Mouse (Mus musculus) kidney, embryonic 16.5 days (tissue): Measurements from ENCODE around the gene Bloc1s6. TPM values are rescaled to one million over a fixed set of nuclear protein-coding genes. Genes with fewer than 3 reads are reported as not detected.

Source experiments
- ATAC-seq: fragments of 200-750 bp; cut with Nextera tagmentation; 2 replicates; pipeline ENCODE4 v1.8.0; 2017; ENCODE audit warnings: moderate TSS enrichment; ENCODE audit not compliant: low FRiP score, low TSS enrichment
- H3K27ac ChIP-seq: fragments of 300-500 bp; sonication (generic); 2 replicates; pipeline ENCODE4 v1.5.1; 2014; ENCODE audit warnings: low read length
- H3K27me3 ChIP-seq: fragments of 300-500 bp; sonication (generic); 2 replicates; pipeline ENCODE4 v1.6.1; 2014; ENCODE audit warnings: low read length, control low read depth, mixed read lengths; ENCODE audit not compliant: insufficient read depth
- H3K36me3 ChIP-seq: fragments of 300-500 bp; sonication (generic); 2 replicates; pipeline ENCODE4 v1.6.1; 2014; ENCODE audit warnings: low read length, control low read depth, mixed read lengths; ENCODE audit not compliant: insufficient read depth
- H3K4me1 ChIP-seq: fragments of 300-500 bp; sonication (generic); 2 replicates; pipeline ENCODE4 v1.6.1; 2014; ENCODE audit warnings: low read length, control low read depth, mixed read lengths; ENCODE audit not compliant: insufficient read depth
- H3K4me2 ChIP-seq: fragments of 300-500 bp; sonication (generic); replicated peaks from 2 replicates; pipeline ENCODE4 v1.6.1; 2014; ENCODE audit warnings: low read depth, low read length
- H3K4me3 ChIP-seq: fragments of 300-500 bp; sonication (generic); 2 replicates; pipeline ENCODE4 v1.5.1; 2014; ENCODE audit warnings: mild to moderate bottlenecking, low read length
- H3K9ac ChIP-seq: fragments of 300-500 bp; sonication (generic); replicated peaks from 2 replicates; pipeline ENCODE4 v1.6.1; 2014; ENCODE audit warnings: low read length
- H3K9me3 ChIP-seq: fragments of 300-500 bp; sonication (generic); 2 replicates; pipeline ENCODE4 v1.6.1; 2016; ENCODE audit warnings: low read length, control low read depth
- WGBS: fragments of 180-500 bp; shearing (Covaris S2); extraction: QIAGEN DNeasy Blood & Tissue Kit; methylation state at CpG from one replicate; pipeline ENCODE4 v1.1.7; 2014; 5-methylcytosine and 5-hydroxymethylcytosine counted together
- polyA plus RNA-seq: library from polyadenylated mRNA; unstranded; fragments of >200 nt; fragmentation: Nextera tagmentation; extraction: Ambion mirVana; gene quantifications from 2 replicates; pipeline ENCODE4 v1.2.1, GENCODE M21; 2015

Gene Bloc1s6
- polyA plus RNA-seq, 1 experiment from 2014 or later, result 59.4 TPM

GRCm38 (mm10) chr2:122712848-122713247 lies 25.5 kb upstream of the Bloc1s6 start:
- Histone ChIP-seq H3K4me2 (no peak overlapping the region), H3K9me3 (no peaks in the 10 kb centered on the region), H3K27me3 (no peaks in the 10 kb centered on the region), H3K9ac (no peak overlapping the region), H3K4me3 (no peak overlapping the region), H3K27ac (no peak overlapping the region), H3K4me1 (no peaks in the 10 kb centered on the region), H3K36me3 (no peaks in the 10 kb centered on the region)
- no peak for ATAC-seq
- 82% methylated on average over 2 of the region's 2 CpGs for WGBS

DNA sequence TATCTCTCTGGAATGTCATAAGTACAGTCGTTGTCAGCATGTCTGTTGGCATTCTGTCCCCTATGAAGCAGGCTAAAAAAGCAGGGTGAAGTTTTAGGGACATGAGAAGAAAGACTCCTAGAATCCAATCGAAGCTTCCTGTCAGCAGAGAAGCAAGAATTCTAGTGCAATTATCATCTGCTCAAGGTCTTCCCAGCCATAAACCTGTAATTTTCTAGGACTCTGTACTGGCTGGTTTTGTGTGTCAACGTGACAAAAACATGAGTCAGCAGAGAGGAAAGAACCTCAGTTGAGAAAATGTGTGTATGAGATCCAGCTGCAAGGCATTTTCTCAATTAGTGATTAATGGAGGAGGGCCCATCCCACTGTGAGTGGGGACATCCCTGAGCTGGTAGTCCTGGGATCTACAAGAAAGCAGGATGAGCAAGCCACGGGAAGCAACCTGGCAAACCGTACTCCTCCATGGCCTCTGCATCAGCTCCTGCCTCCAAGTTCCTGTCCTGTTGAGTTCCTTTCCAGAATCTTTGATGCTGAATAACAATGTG lies 23.1 kb upstream of the Bloc1s6 start:
- no peaks in the 10 kb centered on the region for H3K36me3 ChIP-seq
- 69% methylated on average over 5 of the region's 5 CpGs for WGBS

GRCm38 (mm10) chr2:122716301-122716842 lies 21.9 kb upstream of the Bloc1s6 start:
- WGBS, result 67% methylated on average over 3 of the region's 3 CpGs
- no peak for ATAC-seq
- Histone ChIP-seq H3K27ac (no peak overlapping the region), H3K36me3 (no peaks in the 10 kb centered on the region), H3K4me3 (no peak overlapping the region), H3K4me2 (no peak overlapping the region), H3K4me1 (no peaks in the 10 kb centered on the region), H3K27me3 (no peaks in the 10 kb centered on the region), H3K9ac (no peak overlapping the region), H3K9me3 (no peaks in the 10 kb centered on the region)

More for the DNA sequence above, 23.1 kb upstream of the Bloc1s6 start:
- H3K4me1 ChIP-seq, result no peaks in the 10 kb centered on the region
- no peak overlapping the region for H3K9ac ChIP-seq
- H3K4me3 ChIP-seq, result no peak overlapping the region
- H3K9me3 ChIP-seq, result no peaks in the 10 kb centered on the region
- ATAC-seq, result no peak
- no peak overlapping the region for H3K27ac ChIP-seq
- H3K27me3 ChIP-seq, result no peaks in the 10 kb centered on the region
- H3K4me2 ChIP-seq, result no peak overlapping the region

DNA sequence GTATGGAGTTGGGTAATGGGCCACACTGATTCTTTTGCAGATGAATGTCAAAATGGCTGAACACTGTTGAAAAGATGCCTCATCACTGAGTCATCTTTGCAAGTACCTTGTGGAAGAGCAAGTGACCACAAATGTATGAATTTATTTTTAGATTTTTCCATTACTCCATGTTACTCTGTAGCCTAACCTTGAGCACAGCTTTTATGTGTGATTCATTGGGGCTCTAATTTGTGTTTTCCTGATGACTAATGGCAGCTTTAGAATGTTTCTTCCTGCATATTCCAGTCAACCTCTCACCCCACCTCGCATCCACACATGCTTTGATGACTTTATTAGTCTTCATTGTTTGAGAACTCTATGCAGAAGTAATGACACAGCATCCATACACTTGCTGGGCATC lies 19.1 kb upstream of the Bloc1s6 start:
- Histone ChIP-seq H3K4me1 (no peaks in the 10 kb centered on the region), H3K27ac (no peak overlapping the region), H3K4me2 (no peak overlapping the region), H3K9me3 (no peaks in the 10 kb centered on the region), H3K4me3 (no peak overlapping the region), H3K36me3 (no peaks in the 10 kb centered on the region), H3K9ac (no peak overlapping the region), H3K27me3 (no peaks in the 10 kb centered on the region)
- ATAC-seq, result no peak
- 55% methylated on average over 1 of the region's 1 CpGs for WGBS

DNA sequence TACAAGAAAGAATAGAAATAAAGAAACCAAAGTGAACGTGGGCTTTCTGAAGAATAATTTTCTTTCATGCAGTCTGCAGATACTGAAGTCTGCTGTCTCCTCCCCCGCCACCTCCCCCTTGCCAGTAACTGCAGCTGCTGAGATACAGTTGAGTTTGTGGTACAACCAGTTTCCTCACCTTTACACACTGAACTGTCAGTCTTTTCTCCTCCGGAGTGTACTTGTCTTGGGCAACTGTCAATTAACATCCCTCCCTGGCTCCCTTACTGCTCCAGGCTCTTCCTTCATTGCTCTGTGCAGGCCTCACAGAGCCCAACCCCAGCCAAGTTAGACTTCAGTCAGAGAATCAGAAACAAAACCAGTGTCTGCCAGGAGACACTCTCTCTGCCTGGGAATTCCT lies 17.7 kb upstream of the Bloc1s6 start:
- no peak overlapping the region for H3K4me2 ChIP-seq
- H3K4me1 ChIP-seq, result no peaks in the 10 kb centered on the region
- no peaks in the 10 kb centered on the region for H3K9me3 ChIP-seq
- ATAC-seq, result no peak
- H3K4me3 ChIP-seq, result no peak overlapping the region
- H3K27ac ChIP-seq, result no peak overlapping the region
- 75% methylated on average over 3 of the region's 3 CpGs for WGBS
- no peak overlapping the region for H3K9ac ChIP-seq
- no peaks in the 10 kb centered on the region for H3K27me3 ChIP-seq
- no peaks in the 10 kb centered on the region for H3K36me3 ChIP-seq

- Histone ChIP-seq H3K9me3 (no peaks in the 10 kb centered on the region), H3K4me2 (no peak overlapping the region), H3K4me1 (no peaks in the 10 kb centered on the region), H3K27ac (no peak overlapping the region), H3K4me3 (no peak overlapping the region), H3K27me3 (no peaks in the 10 kb centered on the region), H3K9ac (no peak overlapping the region), H3K36me3 (no peaks in the 10 kb centered on the region)
- ATAC-seq, result no peak
- WGBS, result 61% methylated on average over 10 of the region's 10 CpGs
Observed at GRCm38 (mm10) chr2:122725604-122726003, 12.7 kb upstream of the Bloc1s6 start.

DNA sequence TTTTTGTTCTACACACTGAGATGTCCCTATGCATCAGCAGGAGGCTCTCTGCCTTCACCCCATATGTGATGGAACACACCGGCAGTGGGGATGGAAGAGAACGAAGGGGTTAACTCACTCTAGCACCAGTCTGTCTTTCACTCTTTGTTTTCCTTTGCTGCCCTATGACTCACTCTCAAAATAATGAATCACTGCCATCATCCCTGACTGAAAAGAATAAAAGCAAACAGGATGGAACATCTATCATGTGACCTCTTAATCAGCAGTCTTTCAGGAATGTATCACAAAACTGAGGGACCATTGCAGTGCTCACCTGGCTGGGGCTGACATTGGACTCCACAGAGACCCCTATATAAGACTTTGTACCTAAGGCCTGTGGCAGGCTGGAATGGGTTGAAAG lies 6.8 kb upstream of the Bloc1s6 start:
- Histone ChIP-seq H3K9me3 (no peaks in the 10 kb centered on the region), H3K27ac (no peak overlapping the region), H3K4me1 (no peaks in the 10 kb centered on the region), H3K4me3 (no peak overlapping the region), H3K36me3 (no peaks in the 10 kb centered on the region), H3K9ac (no peak overlapping the region), H3K27me3 (peaks cover 15% of the 10 kb centered on the region), H3K4me2 (no peak overlapping the region)
- ATAC-seq, result no peak
- WGBS, result 64% methylated on average over 2 of the region's 2 CpGs

DNA sequence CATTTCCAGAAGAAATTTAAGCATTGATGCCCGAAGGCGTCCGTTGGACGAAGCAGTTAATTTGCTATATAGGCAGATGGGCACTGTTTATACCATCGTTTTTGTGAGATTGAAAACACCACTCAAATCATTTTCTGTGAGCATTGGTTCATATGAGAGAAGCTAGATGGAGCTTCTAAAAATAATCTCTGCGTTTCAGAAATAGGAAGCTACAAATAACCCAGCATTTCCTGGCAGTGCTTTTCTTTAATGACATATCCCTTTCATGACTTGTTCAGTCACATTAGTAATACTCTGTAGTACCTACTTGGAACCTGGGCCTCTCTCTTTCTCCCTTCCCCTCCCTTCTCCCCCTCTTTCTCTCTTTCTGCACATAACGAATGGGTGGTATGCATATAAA lies 720 bp downstream of the Bloc1s6 start:
- peaks cover 16% of the 10 kb centered on the region for H3K27me3 ChIP-seq
- ATAC-seq, result no peak
- WGBS, result 26% methylated on average over 7 of the region's 7 CpGs

DNA sequence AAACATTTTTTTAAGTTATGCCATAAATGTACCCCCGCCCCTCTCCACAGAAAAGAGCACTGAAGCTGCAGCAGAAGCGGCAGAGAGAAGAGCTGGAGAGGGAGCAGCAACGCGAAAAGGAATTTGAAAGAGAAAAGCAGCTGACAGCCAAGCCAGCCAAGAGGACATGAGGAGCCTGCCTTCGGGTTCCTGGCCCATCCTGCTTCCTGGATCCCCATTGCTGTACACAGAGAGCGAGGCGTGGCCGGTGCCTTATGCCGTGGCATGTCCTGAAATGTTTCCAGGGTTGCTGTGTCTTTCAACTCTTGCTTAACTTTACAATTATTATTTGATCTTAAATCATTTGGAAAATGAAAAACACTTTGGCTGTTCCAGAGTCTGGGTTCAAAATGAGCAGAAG lies 8.2 kb downstream of the Bloc1s6 start:
- H3K4me1 ChIP-seq, result no peaks in the 10 kb centered on the region
- H3K27me3 ChIP-seq, result no peaks in the 10 kb centered on the region
- ATAC-seq, result no peak
- no peak overlapping the region for H3K9ac ChIP-seq
- H3K36me3 ChIP-seq, result peaks cover 24% of the 10 kb centered on the region; the same call in 1 of the 2 replicates
- no peak overlapping the region for H3K4me3 ChIP-seq
- H3K4me2 ChIP-seq, result no peak overlapping the region
- no peaks in the 10 kb centered on the region for H3K9me3 ChIP-seq
- 92% methylated on average over 9 of the region's 9 CpGs for WGBS
- H3K27ac ChIP-seq, result no peak overlapping the region

More for the DNA sequence above, 720 bp downstream of the Bloc1s6 start:
- H3K4me3 ChIP-seq, result peak overlapping the region; percentile 85
- peaks cover 10% of the 10 kb centered on the region for H3K4me1 ChIP-seq
- peak overlapping the region; percentile 85 for H3K4me2 ChIP-seq
- peak overlapping the region; percentile 95 for H3K27ac ChIP-seq
- H3K36me3 ChIP-seq, result no peaks in the 10 kb centered on the region
- H3K9ac ChIP-seq, result peak overlapping the region; percentile 97
- H3K9me3 ChIP-seq, result no peaks in the 10 kb centered on the region

- H3K36me3 ChIP-seq, result no peaks in the 10 kb centered on the region; the same call in 1 of the 2 replicates
- H3K27ac ChIP-seq, result no peak overlapping the region
- no peak overlapping the region for H3K4me2 ChIP-seq
- no peaks in the 10 kb centered on the region for H3K4me1 ChIP-seq
- H3K9ac ChIP-seq, result no peak overlapping the region
- no peak overlapping the region for H3K4me3 ChIP-seq
- 16% methylated on average over 7 of the region's 7 CpGs for WGBS
- no peak for ATAC-seq
- peaks cover 3% of the 10 kb centered on the region; the same call in 1 of the 2 replicates for H3K27me3 ChIP-seq
- no peaks in the 10 kb centered on the region for H3K9me3 ChIP-seq
Observed at GRCm38 (mm10) chr2:122753739-122754343, 15.5 kb downstream of the Bloc1s6 start.
